In the genomic region with DNA sequence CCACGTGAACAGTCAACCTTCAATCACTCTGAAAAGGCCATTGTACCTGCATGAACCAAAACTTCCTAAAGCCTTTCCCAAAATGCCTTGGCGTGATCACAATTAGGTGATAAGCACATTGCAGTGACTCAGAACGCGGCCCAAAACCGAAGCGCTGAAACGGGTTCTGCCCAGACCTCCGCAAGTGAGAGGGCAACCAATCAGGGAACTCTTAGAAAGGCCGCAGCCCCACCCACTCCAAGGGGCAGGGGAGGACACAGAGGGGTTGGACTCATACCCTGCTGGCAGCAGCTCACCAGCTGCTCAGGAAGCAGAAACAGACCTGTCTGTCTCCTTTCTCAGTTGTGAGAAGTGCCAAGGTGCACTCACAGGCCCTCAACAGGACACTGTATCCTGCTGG, we compare ENCODE assay signal across 8 mouse cellular contexts. TPM values are rescaled to one million over a fixed set of nuclear protein-coding genes. Genes with fewer than 3 reads are reported as not detected.
DNase-seq lines count a peak whose midpoint lies in the region; ATAC-seq lines count a peak whose summit lies in the region.

No protein-coding gene starts in this region.

- peak; percentile 31 to 53 for DNase-seq in adrenal gland, postnatal 4 days (ENCODE audit: low spot score in 2 of 2)
- peak; percentile 62 for DNase-seq in heart, postnatal 25 days (ENCODE audit: low spot score)
- DNase-seq in kidney, postnatal 4 days, result peak; percentile 67 to 77
- DNase-seq in testis, postnatal 10 days (ENCODE audit: low spot score), result peak; percentile 62
- DNase-seq in yolk sac, embryonic 10.5 days (ENCODE audit: low spot score), result no peak

- intact Hi-C loops in heart, postnatal 25 days (cut with DNase I), result no loop called here

- ATAC-seq in CD4-positive, CD25-positive, alpha-beta regulatory T cell, adult 4 months, result peak; percentile 89
- 0 out of 2 replicates have a peak, but pooled peaks have one; percentile 46 for ATAC-seq in erythroid progenitor cell, adult 5-6 weeks (replicated peaks; ENCODE audit: low FRiP score, poor library complexity, severe bottlenecking)
- ATAC-seq in megakaryocyte-erythroid progenitor cell, adult 5-6 weeks (replicated peaks; ENCODE audit: low FRiP score, low TSS enrichment, poor library complexity, severe bottlenecking), result peak; percentile 98

RNA-seq across cellular contexts. Expression of a gene that starts 13.6 kb away (rescaled TPM):
- polyA plus RNA-seq in CD4-positive, CD25-positive, alpha-beta regulatory T cell, adult 4 months (2017; shearing (Covaris generic)), result 10 to 100 TPM; 14.0 to 16.4 TPM
- 10 to 100 TPM; 60.4 to 67.4 TPM for total RNA-seq in adrenal gland, postnatal 4 days (2021)
- total RNA-seq in erythroid progenitor cell, adult 5-6 weeks (2015; ENCODE audit: low replicate concordance), result 2.9 and 8.3 TPM in 2 replicates
- 0.53 and 14.8 TPM in 2 replicates for total RNA-seq in erythroid progenitor cell, adult 5-6 weeks (2017; ENCODE audit: low replicate concordance)
- 10 to 100 TPM; 13.5 to 14.5 TPM for total RNA-seq in heart, postnatal 25 days (2021)
- total RNA-seq in megakaryocyte-erythroid progenitor cell, adult 5-6 weeks (2014; fragmentation: Nextera tagmentation), result 7.1 and 9.3 TPM in 2 replicates
- total RNA-seq in megakaryocyte-erythroid progenitor cell, adult 5-6 weeks (2017), result 5.5 and 7.3 TPM in 2 replicates

Comparison
In these comparisons a context has a peak if more than half of its experiments do, and no peak if none do; other contexts are left out.
1. ATAC-seq: peak in every context shown above with its lines; median percentile 98 in megakaryocyte-erythroid progenitor cell, adult 5-6 weeks; 89 in CD4-positive, CD25-positive, alpha-beta regulatory T cell, adult 4 months; 46 in erythroid progenitor cell, adult 5-6 weeks.